8 mouse cellular contexts compared by ENCODE assay signal in genomic region chr11:75171186-75171865, GRCm38 (mm10). TPM values are rescaled to one million over a fixed set of nuclear protein-coding genes. Genes with fewer than 3 reads are reported as not detected.
A peak's percentile ranks its signal among the peaks of the same experiment; 100 is the strongest.
DNase-seq lines count a peak whose midpoint lies in the region; ATAC-seq lines count a peak whose summit lies in the region.

No protein-coding gene starts in this region.

- peaks cover 71% of the 10 kb centered on the region for H3K27me3 ChIP-seq in limb, embryonic 11.5 days (ENCODE audit: control insufficient read depth, insufficient read depth, low read length)

- peaks cover 35% of the 10 kb centered on the region for H3K4me1 ChIP-seq in limb, embryonic 11.5 days (ENCODE audit: control insufficient read depth, insufficient read depth, low read length)

- H3K4me2 ChIP-seq in limb, embryonic 11.5 days (ENCODE audit: low read depth, severe bottlenecking) = no peak overlapping the region

- WGBS in limb, embryonic 11.5 days = 10% methylated on average over 17 of the region's 17 CpGs

- H3K4me3 ChIP-seq in limb, embryonic 11.5 days (ENCODE audit: low read depth, low read length) = 0 out of 2 replicates have a peak overlapping the region, but pooled peaks have one; percentile 5

- H3K27ac ChIP-seq in limb, embryonic 11.5 days (replicated peaks; ENCODE audit: low read depth, low read length) = no peak overlapping the region

- no peaks in the 10 kb centered on the region for H3K9me3 ChIP-seq in limb, embryonic 11.5 days (ENCODE audit: control insufficient read depth, low read length)

- H3K36me3 ChIP-seq in limb, embryonic 11.5 days (ENCODE audit: control insufficient read depth, insufficient read depth, low read length) = peaks cover 2% of the 10 kb centered on the region; the same call in 1 of the 2 replicates

- intact Hi-C loops in gastrocnemius, postnatal 14 days (cut with DNase I; ENCODE audit: low total_unique reads) = no loop called here
- intact Hi-C loops in left cerebral cortex, postnatal 14 days (cut with DNase I) = loop anchor here (2.0 kb wide), 1 partner anchor 191 kb away; no protein-coding TSS in a partner anchor

- no peak for ATAC-seq in limb, embryonic 11.5 days (ENCODE audit: insufficient number of reproducible peaks, low FRiP score, low TSS enrichment, low read depth)

- H3K9ac ChIP-seq in limb, embryonic 11.5 days (ENCODE audit: low read length) = no peak overlapping the region

- peak; percentile 16 for DNase-seq in gastrocnemius, postnatal 14 days
- DNase-seq in gastrocnemius, adult 18-20 months (ENCODE audit: low spot score) = no peak
- peak; percentile 47 to 58 for DNase-seq in right cerebral cortex, postnatal 10 days (ENCODE audit: low spot score in 2 of 2)
- DNase-seq in right cerebral cortex, postnatal 4 days = no peak
- no peak for DNase-seq in limb, embryonic 11.5 days (ENCODE audit: low spot score)
- no peak for DNase-seq in MN1 (ENCODE audit: low spot score)
- DNase-seq in adrenal gland, postnatal 25 days = no peak
- no peak for DNase-seq in left cerebral cortex, postnatal 14 days (ENCODE audit: low spot score in 2 of 2)

RNA-seq across cellular contexts. Expression of gene Hic1, which starts 2.0 kb away (rescaled TPM):
- 10 to 100 TPM; 12.3 to 18.9 TPM for total RNA-seq in gastrocnemius, postnatal 14 days (2021)
- total RNA-seq in gastrocnemius, adult 18-20 months (2021) = 1 to 10 TPM; 1.8 to 6.6 TPM
- 4.1 and 4.5 TPM in 2 replicates for polyA plus RNA-seq in limb, embryonic 11.5 days (2014; fragmentation: Nextera tagmentation; extraction: Ambion mirVana)
- 7.3 and 9.9 TPM in 2 replicates for total RNA-seq in adrenal gland, postnatal 25 days (2021)
- total RNA-seq in left cerebral cortex, postnatal 14 days (2021) = 1 to 10 TPM; 5.0 to 5.2 TPM

RNA-seq across cellular contexts. Expression of gene Ovca2, which starts 7.3 kb away (rescaled TPM):
- 1 to 10 TPM; 3.6 to 4.1 TPM for total RNA-seq in gastrocnemius, postnatal 14 days (2021)
- 1 to 10 TPM; 2.5 to 2.8 TPM for total RNA-seq in gastrocnemius, adult 18-20 months (2021)
- 38.2 and 39.8 TPM in 2 replicates for polyA plus RNA-seq in limb, embryonic 11.5 days (2014; fragmentation: Nextera tagmentation; extraction: Ambion mirVana)
- total RNA-seq in adrenal gland, postnatal 25 days (2021) = 22.4 and 23.9 TPM in 2 replicates
- total RNA-seq in left cerebral cortex, postnatal 14 days (2021) = 10 to 100 TPM; 10.0 to 10.2 TPM

RNA-seq across cellular contexts. Expression of gene Dph1, which starts 19.7 kb away (rescaled TPM):
- total RNA-seq in gastrocnemius, postnatal 14 days (2021) = 1 to 10 TPM; 6.6 to 6.9 TPM
- total RNA-seq in gastrocnemius, adult 18-20 months (2021) = 1 to 10 TPM; 4.6 to 5.6 TPM
- 24.1 and 25.5 TPM in 2 replicates for polyA plus RNA-seq in limb, embryonic 11.5 days (2014; fragmentation: Nextera tagmentation; extraction: Ambion mirVana)
- total RNA-seq in adrenal gland, postnatal 25 days (2021) = 29.2 and 34.4 TPM in 2 replicates
- 10 to 100 TPM; 22.0 to 23.7 TPM for total RNA-seq in left cerebral cortex, postnatal 14 days (2021)

RNA-seq across cellular contexts. Expression of gene Rtn4rl1, which starts 22.3 kb away (rescaled TPM):
- 1 to 10 TPM; 2.1 to 3.0 TPM for total RNA-seq in gastrocnemius, postnatal 14 days (2021)
- total RNA-seq in gastrocnemius, adult 18-20 months (2021) = 1 to 10 TPM in 1 of 2 experiments, under 1 TPM in 1; 0.96 to 1.1 TPM
- 0.75 and 0.78 TPM in 2 replicates for polyA plus RNA-seq in limb, embryonic 11.5 days (2014; fragmentation: Nextera tagmentation; extraction: Ambion mirVana)
- total RNA-seq in adrenal gland, postnatal 25 days (2021) = 37.8 and 42.2 TPM in 2 replicates
- 10 to 100 TPM; 59.5 to 65.9 TPM for total RNA-seq in left cerebral cortex, postnatal 14 days (2021)

Comparison
In these comparisons a context has a peak if more than half of its experiments do, and no peak if none do; other contexts are left out.
1. DNase-seq: peak in gastrocnemius, postnatal 14 days (single experiment) and right cerebral cortex, postnatal 10 days (2 of 2); none in gastrocnemius, adult 18-20 months (single experiment), right cerebral cortex, postnatal 4 days (single experiment), limb, embryonic 11.5 days (single experiment), MN1 (single experiment), adrenal gland, postnatal 25 days (single experiment) and left cerebral cortex, postnatal 14 days (0 of 2).